Mouse (Mus musculus): ENCODE data around the gene Snrpf. TPM values are rescaled to one million over a fixed set of nuclear protein-coding genes. Genes with fewer than 3 reads are reported as not detected.

Snrpf gene
- 50.1 and 55.2 TPM in 2 replicates for polyA plus RNA-seq (2015; fragmentation: Nextera tagmentation; extraction: Ambion mirVana)

DNA sequence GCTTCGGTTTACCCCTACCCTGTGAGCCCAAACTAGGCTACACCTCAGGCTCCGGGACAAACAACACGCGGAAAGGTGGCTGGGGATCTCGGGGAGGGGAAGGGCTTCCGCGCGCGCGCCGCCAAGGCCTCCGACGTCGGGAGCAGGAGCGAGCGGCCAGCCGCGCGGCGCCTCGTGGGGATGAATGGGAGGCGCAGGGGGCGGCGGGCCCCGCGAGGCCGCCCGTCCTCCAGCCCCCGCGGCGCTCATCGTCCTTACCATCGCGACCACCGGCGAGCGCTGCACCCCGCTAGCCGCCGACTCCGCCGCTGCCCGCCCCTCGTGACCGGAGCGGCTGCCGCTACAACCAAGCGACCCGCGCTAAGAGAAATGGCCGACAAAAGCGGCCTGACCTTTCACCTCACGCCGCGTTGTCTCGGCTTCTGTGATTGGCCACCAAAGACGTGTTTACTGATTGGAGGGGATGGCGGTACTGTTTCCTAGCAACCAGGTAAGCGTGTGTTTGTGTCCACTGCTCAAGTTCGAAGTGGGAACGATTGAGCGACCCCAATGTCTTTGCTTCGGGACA is at the start of gene Snrpf:
Gene Snrpf, minus strand, starts transcription at position 426 of the 568 bp plus-strand sequence.
- peak within 1 kb of the TSS; percentile 79 for H3K4me3 ChIP-seq (replicated peaks)
- peak; percentile 85 for ATAC-seq (ENCODE audit: insufficient read depth)
- 0% methylated on average over 63 of the region's 63 CpGs for WGBS (ENCODE audit: insufficient replicate concordance)
- H3K27ac ChIP-seq (replicated peaks) = peak within 1 kb of the TSS; percentile 58
- peak within 1 kb of the TSS; percentile 73 for H3K9ac ChIP-seq
- peak within 1 kb of the TSS; percentile 78 for H3K4me2 ChIP-seq
- peaks cover 24% of the 10 kb centered on the region for H3K4me1 ChIP-seq (replicated peaks)
- no peaks in the 10 kb centered on the region for H3K27me3 ChIP-seq
- H3K36me3 ChIP-seq (replicated peaks) = peaks cover 29% of the 10 kb centered on the region
- no peaks in the 10 kb centered on the region for H3K9me3 ChIP-seq (replicated peaks)

DNA sequence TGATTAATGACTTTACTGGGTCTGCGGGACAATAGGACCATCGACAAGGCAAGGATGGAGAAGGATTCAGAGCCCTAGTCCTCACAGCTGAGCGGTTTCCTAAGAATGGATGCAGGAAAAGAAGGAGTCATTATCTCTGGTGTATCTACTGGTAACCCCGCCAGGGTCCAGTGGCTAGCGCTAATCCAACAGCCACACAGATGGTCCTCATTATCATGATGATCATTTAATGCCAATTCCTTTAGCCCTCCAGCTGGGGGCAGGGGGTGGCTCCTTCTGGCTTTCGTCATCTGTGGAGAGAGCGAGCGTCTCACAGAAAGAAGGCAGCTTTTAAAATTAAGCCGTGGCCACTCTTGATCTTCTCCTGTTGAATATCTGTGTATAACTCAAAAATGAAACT is 46.4 kb upstream of the Snrpf start:
- Histone ChIP-seq H3K27me3 (peaks cover 57% of the 10 kb centered on the region), H3K27ac (replicated peaks) (no peak overlapping the region), H3K36me3 (replicated peaks) (no peaks in the 10 kb centered on the region), H3K9ac (no peak overlapping the region), H3K4me2 (no peak overlapping the region), H3K4me3 (replicated peaks) (no peak overlapping the region), H3K9me3 (replicated peaks) (no peaks in the 10 kb centered on the region), H3K4me1 (replicated peaks) (peaks cover 7% of the 10 kb centered on the region)
- no peak for ATAC-seq (ENCODE audit: insufficient read depth)
- 53% methylated on average over 9 of the region's 9 CpGs for WGBS (ENCODE audit: insufficient replicate concordance)

DNA sequence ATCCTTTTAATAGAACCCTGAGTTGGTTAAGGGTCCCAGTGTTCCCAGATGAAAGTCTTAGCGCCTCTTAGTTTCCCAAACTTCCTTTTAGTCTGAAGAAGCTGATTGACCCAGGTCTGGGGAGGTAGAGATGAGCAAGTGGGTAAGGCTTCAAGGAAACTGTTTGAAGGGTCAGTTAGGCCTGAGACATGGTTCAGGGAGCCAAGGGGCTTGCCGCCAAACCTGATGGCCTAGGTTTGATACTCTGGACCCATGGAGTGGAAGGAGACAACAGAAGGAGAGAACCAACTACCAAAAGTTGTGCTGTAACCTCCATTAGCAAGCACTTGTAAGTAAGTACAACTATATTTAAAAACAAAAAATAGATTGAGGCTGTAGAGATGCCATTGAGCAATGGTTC is 44.5 kb upstream of the Snrpf start:
- WGBS (ENCODE audit: insufficient replicate concordance) = 71% methylated on average over 2 of the region's 2 CpGs
- no peak for ATAC-seq (ENCODE audit: insufficient read depth)

DNA sequence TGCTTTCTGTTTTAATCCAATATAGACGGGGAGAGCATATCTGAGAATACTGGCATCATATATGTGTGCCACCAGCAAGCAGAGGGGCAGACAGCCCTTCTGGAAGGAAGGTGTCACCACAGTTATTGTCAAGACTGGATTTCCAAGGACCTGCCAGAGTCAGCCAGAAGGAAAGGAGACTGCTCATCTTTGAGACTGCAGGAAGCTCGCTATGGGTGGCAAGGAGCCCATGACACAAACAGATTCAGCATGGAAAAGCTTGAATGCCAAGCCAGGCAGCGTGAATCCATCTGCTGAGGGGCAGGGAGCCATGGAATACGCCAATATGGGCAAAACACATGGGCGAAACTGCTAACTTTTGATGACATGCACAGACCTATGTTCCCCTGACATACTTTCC is 44.1 kb upstream of the Snrpf start:
- H3K27ac ChIP-seq (replicated peaks) = no peak overlapping the region
- peaks cover 33% of the 10 kb centered on the region for H3K27me3 ChIP-seq
- no peak overlapping the region for H3K4me3 ChIP-seq (replicated peaks)
- no peak overlapping the region for H3K4me2 ChIP-seq
- H3K9ac ChIP-seq = no peak overlapping the region
- no peaks in the 10 kb centered on the region for H3K9me3 ChIP-seq (replicated peaks)
- 59% methylated on average over 5 of the region's 5 CpGs for WGBS (ENCODE audit: insufficient replicate concordance)
- no peaks in the 10 kb centered on the region for H3K36me3 ChIP-seq (replicated peaks)
- no peak for ATAC-seq (ENCODE audit: insufficient read depth)
- no peaks in the 10 kb centered on the region for H3K4me1 ChIP-seq (replicated peaks)

More for the DNA sequence above, 44.5 kb upstream of the Snrpf start:
- Histone ChIP-seq H3K27me3 (peaks cover 37% of the 10 kb centered on the region), H3K36me3 (replicated peaks) (no peaks in the 10 kb centered on the region), H3K4me1 (replicated peaks) (no peaks in the 10 kb centered on the region), H3K9me3 (replicated peaks) (no peaks in the 10 kb centered on the region), H3K27ac (replicated peaks) (no peak overlapping the region), H3K9ac (no peak overlapping the region), H3K4me2 (no peak overlapping the region), H3K4me3 (replicated peaks) (no peak overlapping the region)

DNA sequence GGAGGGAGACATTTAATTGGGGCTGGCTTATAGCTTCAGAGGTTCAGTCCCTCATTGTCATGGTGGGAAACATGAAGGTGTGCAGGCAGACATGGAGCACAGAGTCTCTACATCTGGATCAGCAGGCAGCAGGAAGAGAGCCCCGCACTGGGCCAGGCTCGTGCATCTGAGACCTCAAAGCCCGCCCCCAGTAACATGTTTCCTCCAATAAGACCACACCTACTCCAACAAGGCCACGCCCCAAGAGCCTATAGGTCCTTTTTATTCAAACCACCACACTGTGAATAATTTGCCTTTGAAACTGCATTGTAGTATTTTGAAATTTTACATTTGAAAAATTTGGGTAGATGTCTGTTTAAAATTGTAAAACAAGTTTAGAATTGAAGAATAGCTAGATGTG is 42.6 kb upstream of the Snrpf start:
- H3K9ac ChIP-seq = no peak overlapping the region
- WGBS (ENCODE audit: insufficient replicate concordance) = 45% methylated on average over 4 of the region's 4 CpGs
- no peaks in the 10 kb centered on the region for H3K36me3 ChIP-seq (replicated peaks)
- no peak overlapping the region for H3K4me2 ChIP-seq
- no peaks in the 10 kb centered on the region for H3K9me3 ChIP-seq (replicated peaks)
- ATAC-seq (ENCODE audit: insufficient read depth) = no peak
- no peak overlapping the region for H3K27ac ChIP-seq (replicated peaks)
- no peaks in the 10 kb centered on the region for H3K4me1 ChIP-seq (replicated peaks)
- H3K4me3 ChIP-seq (replicated peaks) = no peak overlapping the region
- H3K27me3 ChIP-seq = peaks cover 20% of the 10 kb centered on the region

DNA sequence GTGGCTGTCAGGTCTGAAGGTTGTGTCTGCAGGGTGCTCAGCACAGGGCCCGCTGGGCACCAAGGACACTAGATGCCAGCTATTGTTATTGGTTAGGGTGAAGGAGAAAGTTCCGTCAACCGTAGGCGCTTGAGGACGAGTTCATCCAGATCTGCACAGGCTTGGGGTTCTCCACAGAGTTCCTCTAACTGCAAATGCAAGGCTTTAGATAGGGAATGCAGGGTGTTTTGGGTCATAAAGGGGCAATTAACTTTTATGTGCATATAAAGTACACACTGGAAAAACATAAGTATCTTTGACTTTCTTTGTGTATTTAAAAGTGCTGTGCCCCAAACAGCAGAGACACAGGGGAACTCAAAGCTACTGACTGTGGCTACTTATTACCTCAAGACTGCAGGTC is 40.8 kb upstream of the Snrpf start:
- no peak overlapping the region for H3K4me3 ChIP-seq (replicated peaks)

DNA sequence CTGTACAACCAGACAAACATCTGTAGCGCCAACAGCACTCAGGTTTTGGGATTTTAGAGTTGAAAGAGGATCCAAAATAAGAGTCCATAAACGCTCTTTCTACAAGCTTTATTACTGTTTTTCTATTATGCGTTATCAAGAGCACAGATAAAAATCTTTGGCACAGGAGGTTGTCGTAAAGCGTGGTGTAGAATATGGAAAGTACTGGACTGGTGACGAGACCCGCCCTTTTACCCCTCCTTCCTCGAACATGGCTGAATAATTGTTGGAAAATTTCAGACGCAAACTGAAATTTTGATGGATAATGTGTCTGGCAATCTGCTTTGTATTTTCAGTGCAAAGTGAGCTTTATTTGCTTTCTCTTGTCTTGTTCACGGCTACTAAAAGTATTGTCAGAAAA is 34.6 kb upstream of the Snrpf start:
- Histone ChIP-seq H3K27me3 (peaks cover 5% of the 10 kb centered on the region; the same call in 1 of the 2 replicates), H3K9me3 (replicated peaks) (no peaks in the 10 kb centered on the region), H3K36me3 (replicated peaks) (no peaks in the 10 kb centered on the region), H3K27ac (replicated peaks) (no peak overlapping the region), H3K4me2 (peak overlapping the region; percentile 10; the same call in 1 of the 2 replicates), H3K9ac (no peak overlapping the region), H3K4me3 (replicated peaks) (no peak overlapping the region), H3K4me1 (replicated peaks) (no peaks in the 10 kb centered on the region)
- no peak for ATAC-seq (ENCODE audit: insufficient read depth)
- 59% methylated on average over 10 of the region's 10 CpGs for WGBS (ENCODE audit: insufficient replicate concordance)

More for the DNA sequence above, 40.8 kb upstream of the Snrpf start:
- ATAC-seq (ENCODE audit: insufficient read depth) = no peak
- Histone ChIP-seq H3K4me1 (replicated peaks) (no peaks in the 10 kb centered on the region), H3K4me2 (no peak overlapping the region), H3K9ac (no peak overlapping the region), H3K27me3 (peaks cover 2% of the 10 kb centered on the region; the same call in 1 of the 2 replicates), H3K27ac (replicated peaks) (no peak overlapping the region), H3K36me3 (replicated peaks) (no peaks in the 10 kb centered on the region), H3K9me3 (replicated peaks) (no peaks in the 10 kb centered on the region)
- WGBS (ENCODE audit: insufficient replicate concordance) = 84% methylated on average over 5 of the region's 5 CpGs

DNA sequence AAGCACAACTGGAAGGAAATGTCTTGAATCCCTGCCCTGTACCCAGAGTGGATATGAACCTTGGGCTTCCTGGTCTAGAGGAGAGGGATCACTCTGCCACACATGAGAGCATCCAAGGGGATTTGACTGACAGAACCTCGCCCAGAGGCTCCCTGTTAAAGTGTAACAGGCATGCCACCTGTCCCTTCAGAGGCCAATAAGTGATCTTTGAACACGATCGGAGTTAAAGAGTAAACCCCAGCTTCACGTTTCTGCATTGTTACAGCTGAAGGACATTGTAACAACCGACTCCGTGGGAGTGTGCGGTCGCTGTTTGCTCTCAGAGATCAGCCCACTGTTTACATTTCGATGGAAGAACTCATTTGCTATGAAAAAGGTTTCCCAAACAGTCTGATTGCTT is 34.2 kb upstream of the Snrpf start:
- Histone ChIP-seq H3K4me1 (replicated peaks) (no peaks in the 10 kb centered on the region), H3K27me3 (peaks cover 5% of the 10 kb centered on the region; the same call in 1 of the 2 replicates), H3K36me3 (replicated peaks) (no peaks in the 10 kb centered on the region), H3K9ac (no peak overlapping the region), H3K27ac (replicated peaks) (no peak overlapping the region), H3K4me3 (replicated peaks) (no peak overlapping the region), H3K9me3 (replicated peaks) (no peaks in the 10 kb centered on the region), H3K4me2 (peak overlapping the region; percentile 10; the same call in 1 of the 2 replicates)
- peak; percentile 65 for ATAC-seq (ENCODE audit: insufficient read depth)
- 49% methylated on average over 9 of the region's 9 CpGs for WGBS (ENCODE audit: insufficient replicate concordance)

DNA sequence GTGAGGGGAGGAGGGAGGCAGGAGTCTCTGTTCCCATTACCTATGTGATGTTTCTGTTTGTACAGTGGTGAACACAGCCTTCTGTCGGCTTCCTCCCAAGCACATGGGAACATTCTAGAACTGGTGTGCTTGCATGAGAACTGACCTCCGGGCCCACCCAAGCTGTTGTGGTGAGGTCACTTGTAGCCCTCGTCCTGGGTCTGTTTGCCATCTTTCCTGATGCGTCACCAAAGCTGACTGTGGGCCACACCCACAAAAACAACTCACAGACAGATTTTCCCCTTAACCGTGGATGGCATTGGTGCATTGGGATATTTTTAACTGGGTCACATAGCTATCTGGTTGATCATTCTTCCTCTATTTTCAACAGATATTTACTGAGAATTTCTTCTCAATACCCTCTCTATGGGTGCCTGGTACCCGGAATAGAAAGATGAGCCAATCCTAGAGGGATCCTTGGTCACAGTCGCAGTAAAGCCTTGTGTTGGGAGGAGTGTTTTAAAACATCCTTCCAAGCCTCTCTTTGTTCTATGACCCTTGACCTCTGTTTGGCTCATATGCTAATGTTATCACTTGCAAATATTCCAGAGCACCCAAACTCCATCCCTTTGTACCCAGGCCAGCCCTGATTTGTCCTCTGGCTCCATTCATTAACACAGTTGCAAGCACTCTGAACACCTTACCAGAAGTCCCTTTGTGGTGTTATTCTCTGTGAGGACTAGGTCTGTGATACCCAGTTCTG is 31.1 kb upstream of the Snrpf start:
- no peak overlapping the region for H3K4me3 ChIP-seq (replicated peaks)
- H3K36me3 ChIP-seq (replicated peaks) = no peaks in the 10 kb centered on the region
- WGBS (ENCODE audit: insufficient replicate concordance) = 47% methylated on average over 7 of the region's 7 CpGs
- H3K4me1 ChIP-seq (replicated peaks) = no peaks in the 10 kb centered on the region
- H3K9me3 ChIP-seq (replicated peaks) = no peaks in the 10 kb centered on the region
- no peak overlapping the region for H3K4me2 ChIP-seq
- ATAC-seq (ENCODE audit: insufficient read depth) = no peak
- no peak overlapping the region for H3K9ac ChIP-seq
- peaks cover 5% of the 10 kb centered on the region; the same call in 1 of the 2 replicates for H3K27me3 ChIP-seq
- no peak overlapping the region for H3K27ac ChIP-seq (replicated peaks)

DNA sequence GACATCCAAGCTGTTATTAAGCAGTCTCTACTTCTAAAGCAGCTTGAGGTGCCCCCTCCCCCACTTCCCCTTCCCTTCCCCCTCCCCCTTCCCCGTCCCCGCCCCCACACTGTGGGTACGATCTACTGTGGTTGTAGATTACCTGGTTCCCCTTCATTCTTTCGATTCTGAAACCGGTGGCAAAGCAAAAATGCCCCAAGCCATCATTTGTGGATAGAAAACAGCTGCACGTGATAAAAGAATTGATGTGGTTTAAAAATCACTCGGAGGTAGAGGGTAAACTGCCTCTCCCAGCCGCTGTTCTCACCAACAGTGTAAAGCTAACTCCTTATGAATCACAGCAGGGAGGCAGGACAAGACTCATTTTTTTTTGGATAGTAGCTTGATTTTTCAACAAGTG is 25.3 kb upstream of the Snrpf start:
- no peak for ATAC-seq (ENCODE audit: insufficient read depth)
- Histone ChIP-seq H3K9ac (no peak overlapping the region), H3K4me1 (replicated peaks) (peaks cover 4% of the 10 kb centered on the region; the same call in 1 of the 2 replicates), H3K4me2 (no peak overlapping the region), H3K27ac (replicated peaks) (no peak overlapping the region), H3K4me3 (replicated peaks) (no peak overlapping the region), H3K36me3 (replicated peaks) (no peaks in the 10 kb centered on the region), H3K27me3 (no peaks in the 10 kb centered on the region), H3K9me3 (replicated peaks) (no peaks in the 10 kb centered on the region)
- 31% methylated on average over 8 of the region's 8 CpGs for WGBS (ENCODE audit: insufficient replicate concordance)

DNA sequence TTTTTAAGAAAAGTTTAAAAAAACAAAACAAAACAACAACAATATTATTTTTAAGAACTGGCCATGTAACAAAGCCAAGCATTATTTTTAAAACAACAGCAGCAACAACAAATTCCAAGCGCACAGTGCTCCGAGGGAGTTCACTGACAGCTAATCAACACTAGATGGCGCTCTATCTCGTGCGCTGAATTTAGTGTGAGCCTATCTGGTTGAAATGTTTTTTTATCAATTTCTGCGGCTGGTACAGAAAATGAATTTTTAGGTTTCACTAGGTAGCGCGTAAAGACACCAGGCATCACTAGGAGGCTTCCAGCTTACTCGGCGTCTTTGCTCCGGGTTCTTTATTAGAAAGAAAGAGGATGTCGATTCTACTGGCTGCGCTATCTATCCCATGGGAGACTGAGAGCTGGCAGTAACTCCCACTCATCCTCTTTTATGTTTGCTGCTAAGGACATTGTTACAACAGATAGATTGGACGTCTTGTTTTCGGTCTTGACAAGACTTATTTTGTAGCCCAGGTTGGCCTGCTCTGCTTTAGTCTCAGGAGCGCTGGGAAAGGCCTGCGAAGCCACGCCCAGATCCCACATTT is 22.0 kb upstream of the Snrpf start:
- Histone ChIP-seq H3K27ac (replicated peaks) (no peak overlapping the region), H3K9me3 (replicated peaks) (no peaks in the 10 kb centered on the region), H3K27me3 (no peaks in the 10 kb centered on the region), H3K36me3 (replicated peaks) (no peaks in the 10 kb centered on the region), H3K4me1 (replicated peaks) (peaks cover 4% of the 10 kb centered on the region; the same call in 1 of the 2 replicates), H3K9ac (no peak overlapping the region), H3K4me3 (replicated peaks) (no peak overlapping the region), H3K4me2 (0 out of 2 replicates have a peak overlapping the region, but pooled peaks have one; percentile 20)
- WGBS (ENCODE audit: insufficient replicate concordance) = 38% methylated on average over 18 of the region's 18 CpGs
- no peak for ATAC-seq (ENCODE audit: insufficient read depth)
